Mouse (Mus musculus): ENCODE measurements around the gene Sumf2. TPM values are rescaled to one million over a fixed set of nuclear protein-coding genes. Genes with fewer than 3 reads are reported as not detected.
"Not testable (repeated sequence)": the region's sequence is repeated elsewhere in the genome, so short reads cannot be mapped to it uniquely, and the experiment has no call there.

Gene Sumf2
- 10 to 100 TPM; 20.2 to 20.5 TPM for total RNA-seq (2021)

DNA sequence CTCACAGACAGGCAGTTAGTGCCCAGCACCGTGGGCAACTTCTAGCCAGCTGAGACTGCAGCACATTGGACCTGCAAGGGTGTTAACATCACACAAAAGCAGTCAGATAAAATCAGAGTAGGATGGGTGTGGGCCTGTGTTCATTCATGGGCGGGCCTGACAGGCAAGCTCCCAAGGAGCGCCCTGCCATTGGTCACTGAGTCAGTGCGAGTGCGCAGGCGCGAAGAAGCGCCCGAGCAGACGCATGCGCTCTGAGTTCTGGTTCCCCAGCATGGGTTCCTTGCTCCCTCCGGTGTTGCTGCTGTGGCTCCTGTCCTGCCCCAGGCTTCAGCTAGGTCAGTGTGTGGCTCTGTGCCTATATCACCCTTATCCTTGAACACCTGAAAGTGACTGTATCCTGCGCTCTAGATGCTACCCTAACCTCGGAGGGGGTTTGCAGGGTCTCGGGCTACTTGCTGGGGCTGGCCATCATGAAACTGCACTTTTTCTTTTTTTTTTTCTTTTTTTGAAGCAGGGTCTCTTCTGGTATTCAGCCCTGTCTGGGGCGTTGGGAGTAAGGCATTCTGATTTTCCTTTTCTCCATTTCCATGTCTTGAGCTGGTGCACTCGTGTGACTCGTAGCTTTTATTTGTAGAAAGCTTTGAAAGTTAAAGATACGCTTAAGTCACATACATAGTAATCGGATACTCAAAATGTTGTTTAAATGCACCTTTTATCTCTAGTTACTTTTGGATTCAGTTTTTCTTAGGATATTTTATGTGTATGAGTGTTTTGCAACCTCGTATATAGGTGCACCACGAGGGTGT lies at the start of gene Sumf2:
Gene Sumf2, plus strand, starts transcription at position 235 of the 806 bp plus-strand sequence.
- peak; percentile 94 to 95 for DNase-seq (ENCODE audit: extremely low spot score in 1 of 2, low spot score in 2 of 2)
- intact Hi-C loops (cut with DNase I): no loop called here

DNA sequence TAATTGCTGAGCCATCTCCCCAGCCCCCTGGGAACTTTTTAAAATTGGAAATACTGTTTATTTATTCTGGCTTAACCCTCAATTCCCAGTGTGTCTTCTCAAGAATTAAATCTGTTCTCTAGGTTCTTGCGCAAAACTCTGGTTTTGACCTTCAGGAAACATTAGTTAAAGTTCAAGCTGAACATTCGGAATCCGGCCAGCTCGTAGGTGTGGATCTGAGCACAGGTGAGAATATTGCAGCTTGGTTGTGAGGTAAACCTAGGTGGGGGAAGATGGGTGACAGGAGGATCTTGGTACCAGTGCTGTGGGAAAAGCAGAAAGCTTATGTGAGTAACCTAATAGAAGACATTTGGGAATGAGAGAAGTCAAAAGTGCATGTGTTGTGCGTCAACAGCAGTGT lies 1.9 kb upstream of the Sumf2 start:
- no peak for DNase-seq (ENCODE audit: extremely low spot score in 1 of 2, low spot score in 2 of 2)
- intact Hi-C loops (cut with DNase I): no loop called here

DNA sequence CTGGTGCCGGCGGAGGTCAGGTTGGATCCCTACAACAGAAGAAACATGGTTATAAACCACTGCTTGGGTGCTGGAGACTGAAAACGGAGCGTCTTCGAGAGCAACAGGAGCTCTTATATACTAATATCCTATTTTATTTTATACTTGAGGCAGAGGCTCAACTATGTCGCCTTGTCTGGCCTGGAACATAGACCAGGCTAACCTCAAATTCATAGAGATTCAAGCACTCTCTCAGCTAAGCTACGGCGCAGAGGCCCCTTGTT lies 703 bp downstream of the Sumf2 start:
- intact Hi-C loops (cut with DNase I): no loop called here
- DNase-seq (ENCODE audit: extremely low spot score in 1 of 2, low spot score in 2 of 2): no peak

- DNase-seq (ENCODE audit: extremely low spot score in 1 of 2, low spot score in 2 of 2): no peak
- intact Hi-C loops (cut with DNase I): no loop called here
Measured at GRCm38 (mm10) chr5:129855163-129855562, 8.4 kb downstream of the Sumf2 start.

DNA sequence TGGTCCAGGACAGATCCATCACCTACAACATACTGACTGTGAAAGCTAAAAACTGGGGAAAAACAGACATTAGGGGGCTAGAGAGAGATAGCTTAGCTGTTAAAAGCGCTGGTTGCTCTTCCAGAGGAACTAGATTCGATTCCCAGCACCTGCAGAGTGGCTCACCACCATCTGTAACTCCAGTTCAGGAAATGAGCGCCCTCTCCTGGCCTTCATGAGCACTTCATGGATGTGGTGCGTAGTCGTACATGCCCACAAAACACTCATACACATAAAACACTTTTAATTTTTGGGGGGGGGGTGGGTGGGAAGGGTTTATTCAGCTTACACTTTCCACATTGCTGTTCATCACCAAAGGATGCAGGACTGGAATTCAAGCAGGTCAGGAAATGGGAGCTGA lies 9.6 kb downstream of the Sumf2 start:
- intact Hi-C loops (cut with DNase I): no loop called here
- DNase-seq (ENCODE audit: extremely low spot score in 1 of 2, low spot score in 2 of 2): no peak

- DNase-seq (ENCODE audit: extremely low spot score in 1 of 2, low spot score in 2 of 2): no peak
- intact Hi-C loops (cut with DNase I): no loop called here
Measured at GRCm38 (mm10) chr5:129862325-129862724, 15.5 kb downstream of the Sumf2 start.

DNA sequence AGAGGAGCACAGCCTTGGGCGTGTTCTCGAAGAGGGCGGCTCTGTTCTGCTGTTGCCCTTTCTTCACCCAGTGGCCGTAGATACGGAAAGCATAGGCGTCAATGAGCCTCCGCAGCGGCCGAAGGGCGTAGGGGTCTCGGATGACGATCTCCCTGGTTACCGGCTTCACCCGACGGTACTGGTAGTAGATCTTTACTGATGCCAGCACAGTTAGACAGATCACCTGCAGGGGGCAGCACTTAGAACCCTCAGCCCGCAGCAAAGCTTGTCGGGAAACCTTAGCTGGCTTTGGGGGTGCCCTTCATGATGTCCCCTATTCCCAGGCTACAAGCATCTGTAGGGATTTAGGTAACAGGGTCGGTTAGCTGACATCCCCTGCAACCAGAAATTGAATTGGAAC lies 17.7 kb downstream of the Sumf2 start:
- intact Hi-C loops (cut with DNase I): no loop called here
- peak; percentile 20 to 71 for DNase-seq (ENCODE audit: extremely low spot score in 1 of 2, low spot score in 2 of 2)

DNA sequence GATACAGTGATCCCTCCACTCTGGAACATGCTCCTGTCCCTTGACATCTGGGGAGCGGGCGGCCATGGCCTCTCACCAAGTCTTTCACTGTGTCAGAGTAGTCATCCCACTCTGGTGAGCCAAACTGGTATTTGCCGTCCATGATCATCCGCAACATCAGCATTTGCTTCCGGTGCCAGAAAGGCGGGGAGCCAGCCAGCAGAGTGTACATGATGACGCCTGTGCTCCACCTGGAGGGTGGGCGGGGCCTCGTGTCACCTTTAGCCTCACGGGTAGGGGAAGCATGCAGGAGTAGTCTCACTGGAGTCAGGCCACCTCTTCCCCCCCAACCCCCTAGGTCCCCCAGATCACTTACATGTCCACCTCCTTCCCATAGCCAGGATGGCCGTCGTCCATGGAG lies 19.1 kb downstream of the Sumf2 start:
- intact Hi-C loops (cut with DNase I): no loop called here
- DNase-seq (ENCODE audit: extremely low spot score in 1 of 2, low spot score in 2 of 2): no peak

DNA sequence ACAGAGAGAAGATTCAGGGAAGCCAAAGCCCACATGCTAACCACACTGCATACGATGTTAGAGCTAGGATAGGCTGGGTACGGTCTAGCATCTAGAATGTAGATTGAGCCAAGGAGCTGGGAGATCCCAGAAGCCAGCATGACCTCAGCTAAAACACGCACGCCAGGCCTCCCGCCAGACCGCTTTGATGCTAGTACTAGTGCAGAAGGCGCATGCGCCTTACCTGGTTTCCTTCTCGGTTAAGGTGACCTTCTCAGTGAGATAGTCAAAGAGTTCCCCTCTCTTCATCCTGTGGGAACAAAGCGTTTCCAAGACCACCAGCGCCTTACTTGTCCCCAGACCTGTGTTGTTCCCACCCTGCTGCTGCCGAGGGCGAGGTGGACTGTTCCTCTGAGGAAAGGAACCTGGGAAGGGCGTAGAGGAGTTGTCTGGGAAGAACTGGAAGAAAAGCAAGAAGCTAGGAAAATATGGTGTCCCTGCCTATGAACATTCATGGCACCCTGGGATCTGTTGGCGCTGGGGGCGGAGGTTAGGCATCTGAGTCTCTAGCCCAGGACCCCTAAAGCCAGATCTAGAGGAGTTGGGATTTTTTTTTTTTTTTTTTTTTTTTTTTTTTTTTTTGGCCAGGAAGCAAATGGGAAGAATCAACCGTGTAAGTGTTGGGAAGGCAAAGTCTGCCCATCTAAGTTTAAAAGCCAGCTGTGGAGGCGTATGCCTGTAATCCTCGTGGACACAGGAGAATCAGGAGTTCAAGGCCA lies 22.6 kb downstream of the Sumf2 start:
- no peak for DNase-seq (ENCODE audit: extremely low spot score in 1 of 2, low spot score in 2 of 2)
- intact Hi-C loops (cut with DNase I): no loop called here

- intact Hi-C loops (cut with DNase I): no loop called here
- no peak for DNase-seq (ENCODE audit: extremely low spot score in 1 of 2, low spot score in 2 of 2)
Measured at GRCm38 (mm10) chr5:129871238-129871637, 24.5 kb downstream of the Sumf2 start.

DNA sequence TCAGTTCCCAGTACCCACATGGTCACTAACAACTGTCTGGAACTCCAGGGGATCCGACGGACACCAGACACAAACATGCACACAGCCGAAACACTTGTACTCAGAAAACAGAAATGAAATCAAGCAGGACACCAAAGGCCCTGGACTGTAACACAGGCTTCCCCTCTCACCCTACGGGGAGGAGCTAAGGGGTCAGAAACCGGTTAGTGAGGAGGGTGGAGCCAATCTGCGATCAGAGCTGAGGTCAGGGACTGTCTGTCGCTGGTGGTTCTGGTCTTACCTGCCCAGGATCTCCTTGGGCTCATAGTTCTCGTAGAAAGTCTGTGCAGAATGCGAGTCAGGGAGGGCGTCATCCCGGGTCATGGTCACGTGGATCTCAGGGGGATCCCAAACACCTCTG lies 27.2 kb downstream of the Sumf2 start:
- no peak for DNase-seq (ENCODE audit: extremely low spot score in 1 of 2, low spot score in 2 of 2)
- intact Hi-C loops (cut with DNase I): no loop called here

DNA sequence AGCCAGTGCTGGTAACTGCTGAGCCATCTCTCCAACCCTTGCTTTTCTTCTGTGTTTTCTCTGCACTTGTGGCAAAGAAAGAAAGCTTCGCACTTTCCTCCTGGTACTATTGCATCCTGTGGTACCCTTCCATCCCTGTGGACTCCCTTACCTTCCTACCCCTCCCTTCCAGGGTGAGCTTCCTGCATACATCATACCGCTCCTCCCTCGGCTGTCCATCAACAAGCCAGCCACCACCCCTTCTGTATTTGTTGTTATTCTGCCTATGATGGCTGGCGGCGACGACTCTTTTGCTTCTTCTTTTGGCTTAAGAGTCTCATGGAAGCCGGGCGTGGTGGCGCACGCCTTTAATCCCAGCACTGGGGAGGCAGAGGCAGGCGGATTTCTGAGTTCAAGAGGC lies 28.3 kb downstream of the Sumf2 start:
- intact Hi-C loops (cut with DNase I): no loop called here
- DNase-seq (ENCODE audit: extremely low spot score in 1 of 2, low spot score in 2 of 2): no peak

DNA sequence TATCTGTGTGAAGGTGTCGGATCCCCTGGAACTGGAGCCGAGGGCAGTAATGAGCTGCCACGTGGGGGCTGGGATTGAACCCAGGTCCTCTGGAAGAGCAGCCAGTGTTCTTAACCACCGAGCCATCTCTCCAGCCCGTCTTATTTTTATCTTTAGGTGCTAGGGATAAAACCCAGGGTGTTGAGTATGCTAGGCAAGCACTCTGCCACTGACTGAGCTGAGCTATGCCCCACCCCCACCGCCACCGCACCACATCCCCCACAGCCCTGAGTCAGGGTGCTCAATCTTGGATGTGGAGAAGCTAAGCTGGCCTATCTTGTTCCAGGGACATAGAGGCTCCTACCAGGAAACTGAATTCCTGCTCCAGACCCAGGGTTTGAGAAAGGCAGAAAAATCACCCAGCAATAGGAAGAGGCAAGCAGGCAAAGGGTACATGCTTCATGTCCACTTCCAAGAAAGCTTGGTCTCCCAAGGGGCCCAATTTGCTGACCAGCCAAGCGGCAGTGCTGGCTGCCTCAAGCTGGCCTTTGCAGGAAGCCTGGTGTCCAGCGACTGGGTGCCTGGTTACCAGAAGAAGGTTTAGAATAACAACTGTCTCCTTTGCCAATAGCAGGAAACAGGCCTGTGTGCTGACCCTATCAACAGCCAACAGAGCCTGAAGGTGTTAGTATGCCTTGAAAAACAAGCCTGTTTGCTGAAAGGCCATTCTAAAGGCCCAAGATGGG lies 31.1 kb downstream of the Sumf2 start:
- intact Hi-C loops (cut with DNase I): no loop called here
- peak in 1 of 2 experiments; percentile 48 for DNase-seq (ENCODE audit: extremely low spot score in 1 of 2, low spot score in 2 of 2)

DNA sequence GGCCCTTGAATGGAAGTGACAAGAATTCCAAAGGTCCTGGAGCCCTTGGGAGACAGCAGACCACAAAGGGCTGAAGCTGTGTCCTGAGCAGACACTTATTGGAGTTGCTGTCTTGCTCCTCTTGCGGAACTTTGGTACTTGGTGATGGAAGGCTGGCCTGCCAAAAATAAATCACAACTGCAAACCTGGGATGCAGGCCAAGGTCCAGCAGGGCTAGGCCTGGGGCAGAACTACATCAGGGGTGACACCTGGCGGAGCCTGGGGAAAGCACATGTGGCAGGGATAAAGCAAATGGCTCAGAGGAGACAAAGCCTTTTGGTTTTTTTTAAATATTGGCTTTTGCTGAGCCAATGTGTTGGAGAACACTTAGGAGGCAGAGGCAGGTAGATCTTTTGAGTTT lies 32.2 kb downstream of the Sumf2 start:
- DNase-seq (ENCODE audit: extremely low spot score in 1 of 2, low spot score in 2 of 2): peak; percentile 50 to 79

GRCm38 (mm10) chr5:129879888-129880287 lies 33.1 kb downstream of the Sumf2 start:
- intact Hi-C loops (cut with DNase I): no loop called here
- DNase-seq (ENCODE audit: extremely low spot score in 1 of 2, low spot score in 2 of 2): no peak

More for the DNA sequence above, 32.2 kb downstream of the Sumf2 start:
- intact Hi-C loops (cut with DNase I): no loop called here

- intact Hi-C loops (cut with DNase I): no loop called here
- DNase-seq (ENCODE audit: extremely low spot score in 1 of 2, low spot score in 2 of 2): no peak
Measured at GRCm38 (mm10) chr5:129886271-129886670, 39.5 kb downstream of the Sumf2 start.

GRCm38 (mm10) chr5:129886911-129887636 lies 40.3 kb downstream of the Sumf2 start, which contains the start of gene Chchd2:
Chchd2 (minus strand) TSS chr5:129887470.
- intact Hi-C loops (cut with DNase I): no loop called here
- peak; percentile 93 to 98 for DNase-seq (ENCODE audit: extremely low spot score in 1 of 2, low spot score in 2 of 2)

GRCm38 (mm10) chr5:129890390-129890789 lies 43.6 kb downstream of the Sumf2 start:
- intact Hi-C loops (cut with DNase I); DNase-seq (ENCODE audit: extremely low spot score in 1 of 2, low spot score in 2 of 2): not testable (repeated sequence)

All from left cerebral cortex, postnatal 10 days (tissue).